Mouse (Mus musculus): ENCODE data around the gene Maip1. TPM values are rescaled to one million over a fixed set of nuclear protein-coding genes. Genes with fewer than 3 reads are reported as not detected.

Maip1 gene
- polyA plus RNA-seq, 1 experiment from 2014 or later = 13.7 TPM

DNA sequence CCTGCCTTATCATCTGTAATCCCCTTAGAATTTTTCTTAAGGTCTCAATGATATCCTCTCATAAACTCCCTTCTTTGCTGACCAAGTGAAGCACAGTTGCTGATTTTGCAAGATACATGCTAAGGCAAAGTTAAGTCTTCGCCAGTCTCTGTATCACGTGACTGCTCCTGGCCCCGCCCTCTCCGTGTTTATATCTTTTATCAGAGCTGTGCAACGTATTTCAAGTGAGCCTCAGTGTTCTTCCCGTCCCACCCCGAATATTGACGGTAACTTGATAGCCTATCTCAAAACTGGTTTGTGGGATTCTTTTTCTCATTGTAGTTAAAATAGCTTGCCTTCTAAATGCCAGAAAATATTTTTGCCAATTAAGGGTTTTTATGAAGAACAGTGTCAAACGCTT lies 30.3 kb downstream of the Maip1 start:
- no peak for TF ChIP-seq CTCF (IDR thresholded peaks at IDR 0.05; ENCODE audit: low read depth)
- Histone ChIP-seq H3K36me3 (ENCODE audit: control insufficient read depth, insufficient read depth) (no peaks in the 10 kb centered on the region), H3K9me3 (ENCODE audit: control insufficient read depth) (no peaks in the 10 kb centered on the region), H3K27me3 (replicated peaks; ENCODE audit: control insufficient read depth, insufficient read depth, low read length) (no peaks in the 10 kb centered on the region), H3K9ac (ENCODE audit: low read depth, low read length) (no peak overlapping the region), H3K4me3 (ENCODE audit: low read depth, low read length) (peak overlapping the region; percentile 4), H3K27ac (ENCODE audit: low read depth, low read length) (0 out of 2 replicates have a peak overlapping the region, but pooled peaks have one; percentile 15), H3K4me2 (replicated peaks; ENCODE audit: low read depth) (peak overlapping the region; percentile 44), H3K4me1 (replicated peaks; ENCODE audit: control insufficient read depth, insufficient read depth, low read length) (peaks cover 5% of the 10 kb centered on the region)
- 26% methylated on average over 9 of the region's 9 CpGs for WGBS
- ATAC-seq = no peak

DNA sequence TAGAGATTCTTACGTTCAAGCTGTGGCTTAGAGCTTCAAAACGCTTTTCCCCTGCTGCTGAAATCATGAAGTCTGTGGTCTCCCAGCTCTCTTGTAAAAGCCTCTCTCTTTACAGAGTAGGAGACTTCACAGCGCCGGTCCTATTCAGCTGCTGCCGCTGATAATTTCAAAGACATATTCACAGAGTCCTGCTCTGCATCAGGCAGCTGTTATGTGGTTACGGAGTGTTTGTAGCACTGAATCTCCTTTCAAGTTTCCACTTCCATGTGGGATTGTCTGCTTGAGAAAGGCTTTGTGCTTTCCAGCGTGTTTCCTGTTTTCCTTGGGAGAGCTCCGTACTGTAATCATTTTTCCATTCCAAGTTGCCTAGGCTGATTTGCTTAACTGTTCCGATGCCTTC lies 30.8 kb downstream of the Maip1 start:
- ATAC-seq = no peak
- Histone ChIP-seq H3K27ac (ENCODE audit: low read depth, low read length) (0 out of 2 replicates have a peak overlapping the region, but pooled peaks have one; percentile 15), H3K9ac (ENCODE audit: low read depth, low read length) (no peak overlapping the region), H3K4me3 (ENCODE audit: low read depth, low read length) (peak overlapping the region; percentile 4), H3K4me1 (replicated peaks; ENCODE audit: control insufficient read depth, insufficient read depth, low read length) (peaks cover 5% of the 10 kb centered on the region), H3K9me3 (ENCODE audit: control insufficient read depth) (no peaks in the 10 kb centered on the region), H3K36me3 (ENCODE audit: control insufficient read depth, insufficient read depth) (no peaks in the 10 kb centered on the region), H3K27me3 (replicated peaks; ENCODE audit: control insufficient read depth, insufficient read depth, low read length) (no peaks in the 10 kb centered on the region), H3K4me2 (replicated peaks; ENCODE audit: low read depth) (peak overlapping the region; percentile 44)
- 46% methylated on average over 9 of the region's 9 CpGs for WGBS
- TF ChIP-seq CTCF (IDR thresholded peaks at IDR 0.05; ENCODE audit: low read depth) = no peak

DNA sequence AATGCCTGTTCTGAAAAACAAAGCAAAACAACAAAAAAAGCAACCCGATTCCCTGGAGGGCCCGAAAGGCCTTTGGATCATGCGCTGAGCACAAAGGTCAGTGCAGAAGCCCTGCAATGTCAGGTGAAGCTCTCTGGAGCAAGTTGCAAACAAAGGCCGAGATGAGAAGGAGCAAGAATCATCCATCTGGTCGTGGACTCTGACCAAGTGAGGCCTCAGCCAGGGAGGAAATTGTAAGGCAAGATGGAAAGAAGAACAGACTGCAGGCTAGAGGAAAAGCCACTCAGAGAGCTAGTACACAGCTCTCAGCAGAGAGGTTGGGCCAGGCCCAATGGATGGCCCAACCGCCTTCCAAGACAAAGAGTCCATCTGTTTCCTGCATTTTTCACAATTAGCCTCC lies 32.9 kb downstream of the Maip1 start:
- ATAC-seq = peak; percentile 45
- H3K4me2 ChIP-seq (replicated peaks; ENCODE audit: low read depth) = no peak overlapping the region
- 53% methylated on average over 6 of the region's 6 CpGs for WGBS
- H3K4me1 ChIP-seq (replicated peaks; ENCODE audit: control insufficient read depth, insufficient read depth, low read length) = peaks cover 5% of the 10 kb centered on the region
- H3K9me3 ChIP-seq (ENCODE audit: control insufficient read depth) = no peaks in the 10 kb centered on the region
- H3K36me3 ChIP-seq (ENCODE audit: control insufficient read depth, insufficient read depth) = no peaks in the 10 kb centered on the region
- no peak for TF ChIP-seq CTCF (IDR thresholded peaks at IDR 0.05; ENCODE audit: low read depth)
- H3K27me3 ChIP-seq (replicated peaks; ENCODE audit: control insufficient read depth, insufficient read depth, low read length) = no peaks in the 10 kb centered on the region
- no peak overlapping the region for H3K9ac ChIP-seq (ENCODE audit: low read depth, low read length)
- H3K27ac ChIP-seq (ENCODE audit: low read depth, low read length) = peak overlapping the region; percentile 6; the same call in 1 of the 2 replicates
- no peak overlapping the region for H3K4me3 ChIP-seq (ENCODE audit: low read depth, low read length)

DNA sequence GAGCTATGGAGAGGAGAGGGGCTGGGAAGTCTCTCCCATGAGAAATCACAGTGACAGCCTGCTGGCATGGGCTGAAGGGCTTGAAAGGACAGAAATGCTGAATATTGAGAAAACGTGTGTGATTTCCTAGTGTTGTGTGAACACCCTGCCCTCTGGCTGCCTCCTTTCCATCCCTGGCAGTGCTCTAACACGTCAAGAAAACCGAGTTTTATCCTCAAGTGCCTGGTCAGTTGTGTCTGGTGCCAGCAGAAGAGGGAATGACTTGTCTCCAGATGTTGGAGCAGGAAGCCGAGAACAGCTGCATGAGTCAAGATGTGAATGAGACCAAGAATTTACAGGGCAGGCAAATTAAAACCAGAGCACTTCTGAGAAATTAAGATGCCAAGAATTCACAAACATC lies 34.6 kb downstream of the Maip1 start:
- WGBS = 55% methylated on average over 4 of the region's 4 CpGs
- Histone ChIP-seq H3K4me3 (ENCODE audit: low read depth, low read length) (no peak overlapping the region), H3K9me3 (ENCODE audit: control insufficient read depth) (no peaks in the 10 kb centered on the region), H3K9ac (ENCODE audit: low read depth, low read length) (no peak overlapping the region), H3K27ac (ENCODE audit: low read depth, low read length) (no peak overlapping the region), H3K4me2 (replicated peaks; ENCODE audit: low read depth) (no peak overlapping the region), H3K36me3 (ENCODE audit: control insufficient read depth, insufficient read depth) (no peaks in the 10 kb centered on the region), H3K27me3 (replicated peaks; ENCODE audit: control insufficient read depth, insufficient read depth, low read length) (no peaks in the 10 kb centered on the region), H3K4me1 (replicated peaks; ENCODE audit: control insufficient read depth, insufficient read depth, low read length) (peaks cover 5% of the 10 kb centered on the region)
- TF ChIP-seq CTCF (IDR thresholded peaks at IDR 0.05; ENCODE audit: low read depth) = no peak
- no peak for ATAC-seq

DNA sequence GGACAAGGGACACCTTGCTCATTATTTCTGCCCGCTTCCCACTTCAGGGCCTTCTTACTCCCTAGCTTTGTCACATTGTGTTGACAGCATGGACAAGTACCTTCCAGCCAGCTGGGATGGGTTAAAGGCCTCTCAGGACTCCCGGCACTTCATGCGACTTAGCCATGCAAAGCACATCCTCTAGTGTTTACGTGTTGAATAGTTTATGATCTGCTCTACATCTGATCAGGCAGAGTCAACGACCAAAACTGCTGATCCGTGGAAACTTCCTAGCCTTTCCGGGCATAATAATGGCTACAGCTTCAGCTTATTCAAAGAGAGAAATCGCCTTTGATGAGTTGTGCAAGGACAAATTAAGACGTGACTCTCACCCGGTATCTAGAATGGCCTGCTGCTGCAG lies 39.6 kb downstream of the Maip1 start:
- TF ChIP-seq CTCF (IDR thresholded peaks at IDR 0.05; ENCODE audit: low read depth) = no peak

DNA sequence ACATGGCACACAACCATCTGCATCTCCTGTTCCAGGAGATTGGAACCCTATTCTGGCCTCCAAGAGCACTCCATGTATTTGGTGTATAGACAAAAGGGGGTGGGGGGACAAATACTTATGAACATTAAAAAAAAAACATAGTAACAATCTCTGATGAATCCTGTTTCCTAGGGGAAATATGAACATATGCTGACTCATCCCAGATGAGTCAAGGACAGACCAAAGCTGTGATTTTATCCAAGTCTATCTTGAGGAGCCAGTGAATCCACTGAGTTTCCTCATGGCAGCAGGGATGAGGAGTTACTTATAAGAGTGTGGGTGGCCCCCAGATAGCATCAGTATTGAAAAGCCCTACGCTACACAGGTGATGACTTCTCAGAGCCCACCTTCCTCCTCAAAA lies 44.1 kb downstream of the Maip1 start:
- H3K9me3 ChIP-seq (ENCODE audit: control insufficient read depth) = no peaks in the 10 kb centered on the region
- TF ChIP-seq CTCF (IDR thresholded peaks at IDR 0.05; ENCODE audit: low read depth) = no peak
- no peak overlapping the region for H3K27ac ChIP-seq (ENCODE audit: low read depth, low read length)
- no peaks in the 10 kb centered on the region for H3K36me3 ChIP-seq (ENCODE audit: control insufficient read depth, insufficient read depth)
- ATAC-seq = no peak
- H3K4me1 ChIP-seq (replicated peaks; ENCODE audit: control insufficient read depth, insufficient read depth, low read length) = no peaks in the 10 kb centered on the region
- no peak overlapping the region for H3K9ac ChIP-seq (ENCODE audit: low read depth, low read length)
- WGBS = 93% methylated on average over 1 of the region's 1 CpGs
- H3K27me3 ChIP-seq (replicated peaks; ENCODE audit: control insufficient read depth, insufficient read depth, low read length) = no peaks in the 10 kb centered on the region
- no peak overlapping the region for H3K4me2 ChIP-seq (replicated peaks; ENCODE audit: low read depth)
- H3K4me3 ChIP-seq (ENCODE audit: low read depth, low read length) = no peak overlapping the region

More for the DNA sequence above, 39.6 kb downstream of the Maip1 start:
- Histone ChIP-seq H3K9me3 (ENCODE audit: control insufficient read depth) (no peaks in the 10 kb centered on the region), H3K4me2 (replicated peaks; ENCODE audit: low read depth) (no peak overlapping the region), H3K27me3 (replicated peaks; ENCODE audit: control insufficient read depth, insufficient read depth, low read length) (no peaks in the 10 kb centered on the region), H3K4me1 (replicated peaks; ENCODE audit: control insufficient read depth, insufficient read depth, low read length) (no peaks in the 10 kb centered on the region), H3K36me3 (ENCODE audit: control insufficient read depth, insufficient read depth) (no peaks in the 10 kb centered on the region), H3K27ac (ENCODE audit: low read depth, low read length) (no peak overlapping the region), H3K9ac (ENCODE audit: low read depth, low read length) (no peak overlapping the region), H3K4me3 (ENCODE audit: low read depth, low read length) (no peak overlapping the region)
- no peak for ATAC-seq
- WGBS = 68% methylated on average over 10 of the region's 10 CpGs
